Mouse (Mus musculus) stomach, postnatal 0 days (tissue): ENCODE data around the gene Axl.

Experiments
- CTCF ChIP-seq: IDR thresholded peaks from 2 replicates; pipeline ENCODE4 v1.5.1; 2016; ENCODE audit warnings: antibody characterized with exemption, low read depth, mild to moderate bottlenecking, moderate library complexity
- EP300 ChIP-seq: optimal IDR thresholded peaks from 2 replicates; pipeline ENCODE3; 2016; ENCODE audit warnings: antibody characterized with exemption

DNA sequence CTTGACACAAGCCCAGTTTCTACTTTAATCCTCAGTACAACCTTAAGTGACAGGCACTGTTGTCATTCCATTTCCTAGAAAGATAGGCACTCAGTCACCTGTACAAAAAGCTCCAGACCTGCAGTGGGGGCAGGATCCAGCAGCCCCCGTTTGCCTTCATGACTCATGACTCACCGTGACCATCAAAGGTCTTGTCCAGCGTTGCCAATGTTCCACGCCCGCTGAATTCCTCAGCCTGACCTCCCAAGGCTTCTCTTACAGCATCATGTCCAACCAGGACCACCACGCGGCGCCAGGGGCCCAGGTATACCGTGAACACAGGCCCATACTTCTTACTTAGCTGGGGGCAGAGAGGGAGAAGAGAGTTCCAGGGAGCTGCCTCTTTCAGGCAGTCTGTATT lies 26.2 kb upstream of the Axl start:
- no peak for TF ChIP-seq CTCF
- no peak for TF ChIP-seq EP300
